Mouse (Mus musculus) adrenal gland, postnatal 10 days (tissue): ENCODE results near the gene Notch3. TPM values are rescaled to one million over a fixed set of nuclear protein-coding genes. Genes with fewer than 3 reads are reported as not detected.
A peak's percentile ranks its signal among the peaks of the same experiment; 100 is the strongest.

Experiments
- DNase-seq: peaks from one replicate; pipeline ENCODE4 v3.0.0; 2021; ENCODE audit warnings: mixed read lengths
- total RNA-seq, 2 experiments: library from RNA; stranded (reverse); gene quantifications; 2 replicates each; pipeline ENCODE4 v1.2.3; 2021

Notch3 gene
- total RNA-seq, 2 experiments from 2014 or later = 24.9 to 31.7 TPM

DNA sequence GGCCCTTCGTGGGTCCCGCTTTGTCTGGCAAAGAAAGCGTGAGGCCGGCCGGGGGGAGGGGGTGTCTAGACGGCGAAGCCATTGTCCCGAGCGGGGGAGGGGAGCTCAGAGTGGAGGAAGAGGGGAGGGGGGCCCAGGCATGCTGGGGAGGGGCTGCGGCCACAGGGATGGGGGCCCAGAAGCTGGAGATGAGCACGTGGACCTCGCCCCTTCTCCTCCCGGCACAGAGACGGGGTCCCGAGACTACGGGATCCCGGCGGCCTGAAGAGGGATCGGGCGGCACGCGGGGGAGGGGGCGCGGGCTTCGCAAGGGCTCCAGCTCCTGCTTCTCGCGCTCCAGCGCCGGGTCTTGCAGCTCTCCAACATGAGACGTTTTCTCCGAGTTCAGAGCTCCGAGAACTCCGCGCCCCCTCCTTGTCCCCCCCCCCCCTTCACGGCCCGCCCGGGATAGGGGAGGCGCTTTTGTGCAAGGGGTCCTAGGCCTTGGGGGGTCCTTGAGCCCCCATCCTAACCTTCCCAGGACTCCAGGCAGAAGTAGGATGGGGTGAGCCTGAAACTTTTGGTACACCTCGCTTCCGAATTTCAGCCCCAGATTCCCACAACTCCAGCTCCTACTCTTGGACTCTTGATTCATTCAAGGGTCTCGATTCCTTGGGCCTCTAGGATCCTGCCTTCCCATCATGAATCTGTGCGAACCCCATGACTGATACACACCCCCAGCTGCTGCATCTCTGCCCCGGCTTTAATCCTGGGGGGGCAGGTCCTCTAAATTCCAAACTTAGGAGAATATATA lies 653 bp downstream of the Notch3 start:
- peak; percentile 70 for DNase-seq

DNA sequence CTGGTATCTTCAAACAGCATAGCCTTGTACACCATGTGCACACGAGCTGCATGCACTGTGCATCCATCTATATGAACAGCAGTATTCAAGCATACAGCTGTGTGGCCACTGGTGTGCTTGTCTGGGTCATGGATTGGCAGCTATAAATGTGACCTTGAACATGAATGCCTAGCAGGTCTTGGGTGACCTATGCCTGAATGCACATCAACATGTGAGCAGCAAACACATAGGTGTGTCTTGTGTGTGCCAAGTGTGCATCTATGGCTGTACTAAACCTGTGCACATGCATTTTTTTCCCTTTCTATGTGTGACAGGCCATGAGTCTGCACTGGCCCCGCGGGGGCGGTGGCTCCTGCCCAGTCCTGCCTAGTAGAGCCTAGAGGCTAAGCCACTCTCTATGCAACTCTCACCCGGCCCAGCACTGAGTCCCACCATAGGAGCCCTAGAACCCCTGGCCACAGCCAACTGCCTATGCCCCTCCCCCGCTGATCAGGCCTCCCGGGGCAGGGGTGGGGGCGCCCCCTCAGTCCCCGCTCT lies 1.3 kb downstream of the Notch3 start:
- no peak for DNase-seq

DNA sequence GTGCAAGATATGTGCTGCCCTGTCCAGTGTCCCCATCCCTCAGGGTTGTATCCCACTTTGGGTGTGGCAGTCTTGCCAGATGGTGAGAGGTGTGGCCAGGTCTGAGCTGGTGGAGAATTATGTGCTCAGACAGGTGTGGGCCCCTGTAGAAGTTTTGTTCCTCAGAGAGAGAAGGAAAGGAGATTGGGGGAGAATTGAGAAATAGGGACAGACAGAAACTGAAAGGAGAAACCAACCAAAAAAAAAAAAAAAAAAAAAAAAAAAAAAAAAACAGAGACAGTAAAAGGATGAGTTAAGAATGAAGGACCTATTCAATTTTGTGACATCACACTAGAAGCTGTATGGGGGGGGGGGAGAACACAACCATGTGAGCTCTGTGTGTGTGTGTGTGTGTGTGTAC lies 1.9 kb downstream of the Notch3 start:
- DNase-seq = no peak

DNA sequence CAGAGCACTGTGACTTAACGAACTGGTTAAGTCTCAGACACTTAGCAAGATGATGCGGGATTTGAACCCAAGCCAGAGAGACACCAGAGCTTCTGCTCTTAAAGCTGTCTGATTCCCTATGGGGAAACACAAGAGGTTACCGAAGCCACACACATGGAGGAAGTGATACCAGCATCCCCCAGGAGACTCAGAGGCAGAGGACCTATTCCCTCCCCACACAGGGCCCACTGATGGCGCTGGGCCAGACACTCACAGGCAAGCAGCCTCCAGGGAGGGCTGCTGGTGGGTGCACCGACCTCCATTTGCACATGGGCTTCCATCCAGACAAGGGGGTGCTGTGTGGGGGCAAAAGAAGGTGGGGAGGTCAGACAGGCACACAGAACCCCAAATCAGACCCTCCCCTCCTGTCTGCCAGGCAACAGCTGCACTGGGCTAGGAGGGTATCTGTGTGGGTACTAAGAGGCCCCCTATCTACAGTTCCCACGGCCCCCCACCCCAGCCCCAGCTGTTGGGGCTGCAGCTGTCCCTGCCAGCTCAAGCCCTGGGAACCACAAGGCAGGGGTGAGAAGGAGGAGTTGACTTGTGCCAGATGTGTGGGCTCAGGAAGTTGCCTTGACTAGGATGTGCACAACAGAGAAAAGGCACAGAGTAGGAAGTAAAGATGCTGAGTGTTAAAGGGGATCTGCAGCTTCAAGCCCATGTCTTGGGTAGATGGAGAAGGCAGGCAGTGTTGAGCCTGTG lies 2.6 kb downstream of the Notch3 start:
- no peak for DNase-seq

DNA sequence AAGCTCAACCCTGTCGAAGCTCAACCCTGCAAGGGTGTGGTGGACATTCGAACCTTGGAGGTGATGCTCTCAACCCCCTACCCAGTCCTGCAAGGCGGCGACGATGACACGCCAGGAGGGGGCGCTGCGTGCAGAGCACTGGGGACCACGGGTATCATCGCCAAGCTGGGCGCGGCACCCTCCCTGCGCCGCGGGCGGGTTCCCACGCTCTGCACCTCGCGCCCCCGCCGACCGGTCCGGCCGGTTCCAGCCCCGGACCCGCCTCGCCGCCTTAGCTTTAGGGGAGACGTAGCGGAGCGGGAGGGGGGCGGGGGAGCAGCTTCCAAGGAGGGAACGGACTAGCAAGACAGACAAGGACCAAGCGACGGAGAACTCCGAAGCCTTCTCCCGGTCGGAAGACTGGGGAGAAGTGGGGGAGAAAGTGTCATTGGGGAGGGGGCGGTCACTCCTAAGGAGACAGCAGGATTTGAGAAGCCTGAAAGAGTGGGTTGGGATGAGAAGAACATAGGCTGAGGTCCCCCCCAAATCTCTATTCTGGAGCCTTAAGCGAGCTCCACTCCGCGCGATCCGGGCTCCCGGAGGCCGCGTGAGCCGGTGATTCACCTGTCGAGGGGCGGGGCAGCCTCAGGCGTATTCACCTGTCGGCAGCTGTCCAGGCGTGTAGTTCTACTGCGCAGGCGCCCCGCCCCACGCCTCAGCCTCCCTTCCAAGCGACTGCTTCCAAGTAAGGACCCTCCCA lies 4.4 kb downstream of the Notch3 start:
- peak; percentile 77 for DNase-seq

DNA sequence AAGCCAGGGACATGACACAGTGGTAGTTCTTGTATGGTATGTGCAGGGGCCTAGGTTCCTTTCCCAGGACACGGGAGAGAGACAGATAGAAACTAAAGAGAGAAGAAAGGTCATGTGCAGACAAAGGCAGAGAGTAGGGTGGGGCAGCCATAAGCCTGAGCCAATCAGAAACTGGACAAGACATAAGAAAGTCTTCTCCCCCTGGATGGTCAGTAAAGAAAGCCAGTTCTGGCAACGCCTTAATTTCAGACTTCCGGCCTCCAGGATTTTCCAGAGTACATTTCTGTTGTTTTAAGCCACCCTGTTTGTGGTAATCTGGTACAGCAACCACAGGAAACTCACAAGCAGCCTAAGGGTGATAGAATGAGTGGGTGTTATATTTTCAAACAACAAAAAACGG lies 5.8 kb downstream of the Notch3 start:
- DNase-seq = no peak

DNA sequence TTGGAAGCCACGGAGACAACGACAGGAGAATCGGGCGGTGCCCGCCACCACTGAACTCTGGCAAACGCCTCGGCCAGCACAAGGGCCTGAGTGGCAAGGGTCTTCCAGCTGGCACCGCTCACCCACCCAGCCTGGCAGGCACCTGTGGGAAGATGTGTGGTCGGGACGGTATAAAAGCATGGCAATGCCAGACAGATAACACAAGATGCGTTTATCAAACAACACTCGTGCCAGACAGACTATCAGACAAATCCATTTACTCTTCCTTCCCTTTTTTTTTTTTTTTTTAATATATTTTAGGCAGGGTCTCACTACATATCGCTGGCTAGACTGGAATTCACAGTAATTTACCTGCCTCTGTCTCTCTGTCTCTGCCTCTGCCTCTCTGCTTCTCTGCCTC lies 7.8 kb downstream of the Notch3 start:
- DNase-seq = no peak

DNA sequence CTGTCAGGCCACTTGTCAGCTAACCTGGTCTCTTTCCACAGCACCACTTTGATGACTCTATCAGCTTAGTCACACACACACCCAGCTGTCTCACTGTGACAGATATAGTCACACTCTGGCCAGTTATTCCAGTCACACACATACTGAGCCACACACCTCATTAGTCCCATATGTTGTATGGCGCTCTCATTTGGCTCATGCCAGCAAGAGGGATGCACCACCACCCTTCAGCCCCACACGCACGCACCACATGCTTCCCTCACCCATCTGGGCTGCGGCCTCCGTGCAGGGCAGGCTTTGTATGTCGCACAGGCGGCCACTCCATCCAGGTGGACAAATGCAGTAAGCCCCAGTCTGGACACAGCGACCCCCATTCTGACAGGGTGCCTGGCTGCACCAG lies 19.9 kb downstream of the Notch3 start:
- no peak for DNase-seq

DNA sequence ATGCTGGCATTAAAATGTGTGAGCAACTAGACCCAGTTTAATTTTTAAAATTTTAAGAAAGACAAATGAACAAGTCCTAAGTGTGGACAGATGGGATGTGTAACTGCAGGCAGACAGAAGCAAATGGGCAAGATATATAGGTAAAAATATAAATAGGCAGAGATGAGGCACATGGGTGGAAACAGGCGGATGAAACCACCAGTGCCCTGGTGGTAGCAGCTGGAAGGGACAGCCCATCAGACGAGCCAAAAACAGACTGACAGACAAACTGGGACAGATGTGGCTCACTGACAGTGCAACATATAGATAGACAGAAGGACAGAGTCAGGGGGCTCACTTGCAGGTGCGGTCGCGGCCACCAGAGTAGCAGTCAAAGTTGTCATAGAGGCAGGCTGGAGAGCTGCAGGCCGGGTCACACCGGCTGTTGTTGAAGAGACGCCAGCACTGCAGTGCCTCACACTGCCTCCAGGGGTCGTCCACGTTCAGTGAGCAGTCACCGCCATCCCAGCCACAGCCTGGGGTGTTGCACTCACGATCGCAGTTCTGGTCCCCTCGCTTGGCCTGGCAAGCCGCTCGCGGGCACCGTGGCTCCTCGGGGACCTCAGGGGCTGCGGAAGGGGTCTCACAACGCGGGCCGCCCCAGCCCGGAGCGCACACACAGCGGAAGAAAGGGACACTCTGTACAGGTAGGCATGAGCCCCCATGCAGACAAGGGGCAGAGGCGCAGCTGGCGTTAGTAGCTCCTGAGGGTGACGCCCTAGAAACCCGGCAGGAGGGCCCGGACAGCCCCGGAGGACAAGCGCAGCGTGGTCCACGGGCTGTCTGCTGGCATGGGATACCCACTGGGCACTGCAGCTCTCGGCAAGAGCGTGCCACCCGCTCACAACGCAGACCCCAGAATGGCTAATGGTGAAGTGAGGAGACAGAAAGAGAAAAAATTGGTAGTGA lies 23.5 kb downstream of the Notch3 start:
- DNase-seq = peak; percentile 93

DNA sequence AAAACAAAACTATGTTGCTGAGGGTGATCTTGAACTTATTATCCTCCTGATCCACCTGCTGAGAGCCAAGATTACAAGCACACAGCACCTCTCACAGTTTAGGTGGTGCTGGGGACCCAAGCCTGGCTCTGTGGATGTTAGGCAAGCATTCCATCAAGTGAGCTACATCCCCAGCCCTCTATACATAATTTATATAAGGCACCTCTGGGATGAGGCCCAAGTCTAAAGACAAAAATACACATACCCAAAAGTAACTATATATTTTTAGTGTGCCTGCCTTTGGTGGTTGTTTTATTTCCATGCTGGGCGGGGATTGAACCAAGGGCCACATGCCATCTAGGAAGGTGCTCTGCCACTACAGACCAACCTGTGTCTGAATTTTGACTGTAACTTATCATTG lies 24.4 kb downstream of the Notch3 start:
- DNase-seq = no peak

DNA sequence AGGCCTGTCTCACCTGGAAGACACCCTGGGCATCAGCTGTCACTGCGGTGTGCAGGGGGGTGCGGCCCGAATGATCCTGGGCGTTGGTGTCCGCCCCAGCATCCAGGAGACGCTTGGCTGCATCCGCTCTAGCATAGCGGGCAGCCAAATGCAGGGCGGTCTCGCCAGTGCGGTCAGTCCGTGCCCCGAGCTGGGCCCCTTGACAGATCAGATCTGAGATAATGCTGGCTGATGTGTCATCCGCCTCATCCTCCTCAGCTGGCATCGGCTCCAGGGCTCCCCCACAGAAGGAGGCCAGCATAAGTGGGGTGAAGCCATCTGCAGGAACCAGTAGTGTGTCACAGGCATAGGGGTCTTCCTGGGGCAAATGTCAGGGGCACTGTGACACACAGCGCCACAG lies 33.3 kb downstream of the Notch3 start:
- no peak for DNase-seq

DNA sequence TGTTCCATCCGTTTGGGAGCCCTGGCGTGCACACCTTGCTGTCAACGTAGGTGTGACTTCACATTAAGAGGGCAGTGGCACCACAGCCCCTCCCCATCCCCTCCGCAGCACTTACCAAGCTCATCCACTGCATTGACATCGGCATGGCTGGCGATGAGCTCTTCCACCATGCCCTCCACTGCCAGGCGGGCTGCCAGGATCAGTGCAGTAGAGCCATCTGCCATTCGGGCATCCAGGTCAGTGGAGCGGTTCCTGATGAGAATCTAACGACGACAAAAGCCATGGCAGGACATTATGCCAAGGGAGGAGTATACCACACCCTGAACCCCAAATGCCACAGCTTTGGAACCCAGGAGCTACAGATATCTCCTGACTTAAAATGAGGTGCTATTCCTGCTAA lies 34.6 kb downstream of the Notch3 start:
- no peak for DNase-seq

DNA sequence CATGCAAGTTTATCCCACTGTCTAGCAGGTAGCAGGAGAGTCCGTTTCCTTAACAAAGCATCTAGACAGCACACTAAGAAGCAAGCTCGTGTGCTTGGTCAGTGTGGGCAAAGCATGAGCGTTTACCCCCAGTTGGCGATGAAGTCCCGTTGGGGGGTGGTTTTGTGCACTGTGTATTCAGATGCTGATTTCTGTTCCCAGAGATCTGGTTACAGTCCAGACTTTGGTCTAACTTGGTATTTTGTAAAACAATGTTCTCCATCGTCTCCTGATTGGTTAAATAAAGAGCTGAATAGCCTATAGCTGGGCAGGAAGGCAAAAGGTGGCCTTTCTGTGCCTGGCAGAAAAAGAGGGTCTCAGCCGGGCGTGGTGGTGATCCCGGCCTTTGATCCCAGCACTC lies 36.1 kb downstream of the Notch3 start:
- no peak for DNase-seq

DNA sequence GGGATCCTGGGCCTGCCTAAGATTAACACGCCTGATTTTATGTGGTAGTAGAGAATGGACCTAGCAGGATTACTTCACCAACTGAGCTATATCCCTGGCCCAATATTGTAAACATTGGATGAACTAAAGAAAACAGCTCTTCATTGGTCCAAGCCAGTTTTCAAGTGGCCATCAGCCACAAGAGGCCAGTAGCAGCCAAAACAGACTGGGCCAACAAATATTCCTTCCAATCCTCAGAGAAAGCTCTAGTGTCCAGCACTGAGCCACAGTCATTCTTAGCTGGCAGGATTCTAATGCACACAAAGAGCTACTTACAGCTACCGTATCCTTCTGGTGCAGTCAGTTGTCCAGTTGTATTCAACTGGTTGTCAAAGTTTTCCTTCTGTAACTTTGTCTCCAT lies 39.5 kb downstream of the Notch3 start:
- DNase-seq = no peak

DNA sequence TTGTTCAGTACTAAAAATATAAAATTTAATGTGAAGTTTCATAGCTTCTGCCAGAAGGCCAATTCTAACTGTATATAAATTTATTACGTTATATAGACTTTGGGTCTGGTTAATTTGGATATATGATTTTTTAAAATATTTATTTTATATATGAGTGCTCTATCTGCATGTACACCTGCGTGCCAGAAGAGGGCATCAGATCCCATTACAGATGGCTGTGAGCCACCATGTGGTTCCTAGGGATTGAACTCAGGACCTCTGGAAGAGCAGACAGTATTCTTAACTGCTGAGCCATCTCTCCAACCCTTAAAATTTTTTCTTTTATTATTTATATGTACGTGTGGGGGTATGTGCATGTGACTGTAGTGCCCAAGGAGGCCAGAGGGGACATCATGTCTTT lies 41.2 kb downstream of the Notch3 start:
- no peak for DNase-seq

DNA sequence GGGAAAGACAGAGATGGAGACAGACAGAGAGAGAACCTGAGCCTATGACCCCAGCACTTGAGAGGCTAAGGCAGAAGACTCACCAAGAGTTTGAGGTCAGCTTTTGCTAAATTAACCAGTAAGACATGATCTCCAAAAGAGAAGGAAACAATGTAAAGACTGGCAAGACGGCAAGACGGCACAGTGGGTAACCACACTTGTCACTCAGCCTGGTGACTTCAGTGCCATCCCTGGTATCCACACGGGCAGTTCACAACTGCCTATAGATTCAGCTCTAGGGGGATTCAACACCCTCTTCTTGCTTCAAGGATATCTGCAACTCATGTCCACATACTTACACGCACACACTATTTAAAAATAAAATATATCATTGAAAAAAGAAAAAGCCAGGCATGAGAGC lies 43.1 kb downstream of the Notch3 start:
- no peak for DNase-seq

DNA sequence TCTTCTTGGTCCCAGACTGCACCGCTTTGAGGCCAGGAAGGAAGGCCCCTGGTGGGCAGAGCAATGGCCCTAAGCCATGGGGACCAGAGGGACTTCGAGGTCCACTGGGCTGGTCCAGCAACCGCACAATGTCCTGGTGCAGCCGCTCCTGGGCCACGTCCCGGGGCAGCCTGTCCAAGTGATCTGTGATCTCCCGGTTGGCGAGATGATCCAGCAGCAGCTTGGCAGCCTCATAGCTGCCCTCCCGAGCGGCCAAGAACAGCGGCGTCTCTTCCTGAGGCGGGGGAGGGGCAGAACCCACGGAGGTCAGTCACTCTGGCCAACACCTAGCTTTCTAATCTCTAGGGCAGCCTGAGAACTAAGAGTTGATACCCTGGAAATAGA lies 44.1 kb downstream of the Notch3 start:
- peak; percentile 81 for DNase-seq

DNA sequence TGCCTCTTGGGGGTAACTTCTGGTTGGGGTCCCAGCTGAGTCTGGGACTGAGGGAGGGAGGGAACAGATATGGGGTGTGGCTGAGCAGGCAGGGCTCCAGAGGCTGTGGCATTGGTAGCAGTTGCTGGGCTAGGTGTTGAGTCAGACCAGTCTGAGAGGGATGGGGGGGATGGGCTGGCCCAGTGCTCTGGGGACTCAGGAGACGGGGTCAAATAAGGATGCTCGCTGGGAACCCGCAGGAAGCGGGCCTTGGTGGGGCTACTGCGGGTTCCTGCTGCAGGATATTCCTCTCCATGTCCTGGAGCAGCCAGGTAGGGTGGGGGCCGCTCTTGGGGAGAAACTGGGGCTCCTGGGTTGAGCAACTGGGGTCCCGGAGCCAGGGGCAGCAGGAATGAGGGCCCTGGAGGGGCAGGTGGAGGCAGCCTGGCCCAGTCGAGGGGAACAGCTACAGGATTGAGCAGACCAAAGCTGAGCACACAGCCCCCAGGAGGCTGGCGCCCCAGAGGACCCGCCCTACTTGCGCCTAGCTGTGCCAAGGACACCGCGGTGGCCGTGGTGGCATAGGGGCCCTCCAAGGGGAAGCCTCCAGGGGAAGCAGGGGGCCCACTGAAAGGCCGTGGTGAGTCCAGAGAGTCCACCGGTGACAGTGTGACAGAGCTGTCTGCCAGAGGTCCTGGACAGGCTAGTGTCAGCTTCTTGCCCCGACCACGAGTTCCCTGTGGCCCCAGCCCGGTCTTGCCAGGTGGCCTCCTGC lies 44.6 kb downstream of the Notch3 start:
- DNase-seq = peak; percentile 75

DNA sequence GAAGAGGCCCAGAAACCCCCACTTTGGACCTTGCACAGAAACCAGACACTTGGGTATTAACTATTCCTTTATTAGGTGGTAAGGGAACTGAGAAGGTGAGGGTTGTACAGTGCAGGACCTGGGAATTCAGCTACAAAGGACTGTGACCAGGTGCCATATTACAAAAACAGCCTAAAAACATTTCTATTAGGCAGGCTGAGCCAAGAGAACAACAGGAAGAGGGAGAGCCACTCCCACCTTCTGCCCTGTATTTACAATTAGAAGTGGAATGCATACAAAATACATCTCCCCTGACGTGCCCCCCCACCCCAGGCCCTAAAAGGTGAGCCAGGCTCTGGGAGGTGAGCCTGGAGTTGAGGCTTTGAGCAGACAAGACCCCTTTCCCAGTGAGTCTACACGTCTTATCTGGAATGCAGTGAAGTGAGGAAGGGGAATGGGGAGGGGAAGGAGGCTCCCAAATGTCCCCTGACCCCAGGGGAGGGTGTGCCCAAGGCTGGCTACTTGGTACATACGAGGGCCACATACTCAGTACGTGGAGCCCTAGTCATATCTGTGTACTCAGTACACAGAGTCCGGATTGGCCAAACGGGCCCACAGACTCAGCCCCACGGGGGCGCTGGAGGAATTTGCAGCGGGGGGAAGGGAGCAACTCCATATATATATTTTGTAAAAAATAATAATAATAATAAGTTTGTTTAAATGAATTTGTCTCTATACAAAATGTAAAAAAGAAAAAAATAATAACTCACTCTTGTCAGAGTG lies 45.7 kb downstream of the Notch3 start:
- DNase-seq = no peak

DNA sequence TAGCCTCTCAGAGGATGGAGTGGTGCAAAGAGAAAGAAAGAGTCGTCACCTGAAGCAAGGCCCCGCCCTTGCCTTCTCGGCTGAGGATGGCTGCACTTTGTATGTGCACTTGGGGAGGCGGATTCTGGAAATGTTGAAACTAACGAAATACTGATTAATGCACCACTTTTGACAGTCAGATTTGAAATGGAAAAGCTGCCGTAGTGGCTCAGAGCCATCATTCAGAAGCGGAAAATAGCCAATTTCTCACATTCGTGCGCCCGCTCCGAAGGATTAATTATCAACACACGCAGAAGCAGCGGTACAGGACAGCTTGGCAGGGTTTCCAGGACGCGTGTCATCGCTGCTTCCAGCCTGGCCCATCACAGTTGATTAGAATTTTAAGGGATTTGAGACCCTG lies 47.5 kb downstream of the Notch3 start:
- peak; percentile 14 for DNase-seq
